Mouse (Mus musculus) intestine, embryonic 15.5 days (tissue): ENCODE data around the gene Aup1. TPM values are rescaled to one million over a fixed set of nuclear protein-coding genes. Genes with fewer than 3 reads are reported as not detected.
A peak's percentile ranks its signal among the peaks of the same experiment; 100 is the strongest.

Experiments used
- ATAC-seq: fragments of 200-750 bp; cut with Nextera tagmentation; 2 replicates; pipeline ENCODE4 v1.8.0; 2017; ENCODE audit warnings: moderate TSS enrichment, moderate library complexity
- H3K27ac ChIP-seq: fragments of 300-500 bp; sonication (generic); 2 replicates; pipeline ENCODE4 v1.5.1; 2015; ENCODE audit warnings: mild to moderate bottlenecking, inconsistent platforms
- H3K27me3 ChIP-seq: fragments of 300-500 bp; sonication (generic); replicated peaks from 2 replicates; pipeline ENCODE4 v1.6.1; 2015; ENCODE audit warnings: inconsistent platforms
- H3K36me3 ChIP-seq: fragments of 300-500 bp; sonication (generic); 2 replicates; pipeline ENCODE4 v1.6.1; 2015; ENCODE audit warnings: inconsistent platforms
- H3K4me1 ChIP-seq: fragments of 300-500 bp; sonication (generic); replicated peaks from 2 replicates; pipeline ENCODE4 v1.6.1; 2015; ENCODE audit warnings: inconsistent platforms
- H3K4me2 ChIP-seq: fragments of 300-500 bp; sonication (generic); replicated peaks from 2 replicates; pipeline ENCODE4 v1.6.1; 2015; ENCODE audit warnings: mild to moderate bottlenecking, inconsistent platforms
- H3K4me3 ChIP-seq: fragments of 300-500 bp; sonication (generic); replicated peaks from 2 replicates; pipeline ENCODE4 v1.5.1; 2015; ENCODE audit warnings: inconsistent platforms
- H3K9ac ChIP-seq: fragments of 300-500 bp; sonication (generic); 2 replicates; pipeline ENCODE4 v1.6.1; 2015; ENCODE audit warnings: inconsistent platforms
- H3K9me3 ChIP-seq: fragments of 300-500 bp; sonication (generic); 2 replicates; pipeline ENCODE4 v1.6.1; 2016; ENCODE audit warnings: inconsistent platforms
- WGBS: fragments of 180-500 bp; shearing (Covaris S2); methylation state at CpG from one replicate; pipeline ENCODE4 v1.1.7; 2015; 5-methylcytosine and 5-hydroxymethylcytosine counted together
- polyA plus RNA-seq: library from polyadenylated mRNA; unstranded; fragments of >200 nt; fragmentation: Nextera tagmentation; extraction: Ambion mirVana; gene quantifications from 2 replicates; pipeline ENCODE4 v1.2.1, GENCODE M21; 2015

The Aup1 gene
- polyA plus RNA-seq, 1 experiment from 2014 or later = 212 TPM

GRCm38 (mm10) chr6:83019044-83019443 is 35.3 kb upstream of the Aup1 start:
- 74% methylated on average over 3 of the region's 3 CpGs for WGBS
- H3K9me3 ChIP-seq = no peaks in the 10 kb centered on the region
- no peak overlapping the region for H3K27ac ChIP-seq
- H3K9ac ChIP-seq = no peak overlapping the region
- no peak for ATAC-seq
- H3K4me3 ChIP-seq = no peak overlapping the region
- H3K4me1 ChIP-seq = peaks cover 2% of the 10 kb centered on the region; the same call in 1 of the 2 replicates
- H3K27me3 ChIP-seq = no peaks in the 10 kb centered on the region
- H3K4me2 ChIP-seq = no peak overlapping the region
- no peaks in the 10 kb centered on the region for H3K36me3 ChIP-seq

- peaks cover 2% of the 10 kb centered on the region; the same call in 1 of the 2 replicates for H3K4me1 ChIP-seq
- no peak overlapping the region for H3K4me2 ChIP-seq
- no peaks in the 10 kb centered on the region for H3K27me3 ChIP-seq
- no peak for ATAC-seq
- H3K9ac ChIP-seq = no peak overlapping the region
- H3K36me3 ChIP-seq = no peaks in the 10 kb centered on the region
- no peak overlapping the region for H3K27ac ChIP-seq
- no peaks in the 10 kb centered on the region for H3K9me3 ChIP-seq
- WGBS = 88% methylated on average over 6 of the region's 6 CpGs
- no peak overlapping the region for H3K4me3 ChIP-seq
Observed at GRCm38 (mm10) chr6:83020121-83020520, 34.2 kb upstream of the Aup1 start.

- no peak overlapping the region for H3K9ac ChIP-seq
- H3K4me2 ChIP-seq = no peak overlapping the region
- no peaks in the 10 kb centered on the region for H3K9me3 ChIP-seq
- H3K27me3 ChIP-seq = no peaks in the 10 kb centered on the region
- no peaks in the 10 kb centered on the region for H3K36me3 ChIP-seq
- no peak overlapping the region for H3K4me3 ChIP-seq
- WGBS = 84% methylated on average over 4 of the region's 4 CpGs
- H3K4me1 ChIP-seq = peaks cover 2% of the 10 kb centered on the region; the same call in 1 of the 2 replicates
- ATAC-seq = no peak
- no peak overlapping the region for H3K27ac ChIP-seq
Observed at GRCm38 (mm10) chr6:83020836-83021593, 33.3 kb upstream of the Aup1 start.

DNA sequence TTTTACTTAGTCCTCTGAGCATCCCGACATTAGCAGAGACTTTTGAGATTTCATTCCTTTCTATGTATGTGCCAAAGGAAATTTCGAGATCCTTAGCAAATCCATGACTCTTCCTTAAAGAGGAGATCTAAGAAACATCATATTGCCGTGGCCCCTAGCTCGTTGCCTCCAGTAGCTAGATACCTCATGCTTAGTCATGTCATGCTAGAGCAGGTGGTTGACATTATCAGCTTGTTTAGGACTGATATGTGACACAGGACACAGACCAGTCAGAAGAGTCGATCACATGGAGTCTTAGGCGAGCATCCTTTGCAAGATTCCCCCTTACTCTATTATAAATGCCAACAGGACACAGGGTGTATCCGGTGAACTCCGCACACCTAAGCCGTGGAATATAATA is 31.3 kb upstream of the Aup1 start:
- H3K9ac ChIP-seq = no peak overlapping the region
- H3K27me3 ChIP-seq = no peaks in the 10 kb centered on the region
- H3K4me2 ChIP-seq = no peak overlapping the region
- ATAC-seq = no peak
- 87% methylated on average over 9 of the region's 9 CpGs for WGBS
- H3K4me3 ChIP-seq = no peak overlapping the region
- no peak overlapping the region for H3K27ac ChIP-seq
- no peaks in the 10 kb centered on the region for H3K9me3 ChIP-seq
- H3K4me1 ChIP-seq = no peaks in the 10 kb centered on the region
- no peaks in the 10 kb centered on the region for H3K36me3 ChIP-seq

GRCm38 (mm10) chr6:83023786-83024185 is 30.5 kb upstream of the Aup1 start:
- 86% methylated on average over 2 of the region's 2 CpGs for WGBS
- Histone ChIP-seq H3K4me3 (no peak overlapping the region), H3K4me1 (no peaks in the 10 kb centered on the region), H3K27me3 (no peaks in the 10 kb centered on the region; the same call in 1 of the 2 replicates), H3K36me3 (no peaks in the 10 kb centered on the region), H3K9me3 (no peaks in the 10 kb centered on the region), H3K9ac (no peak overlapping the region), H3K4me2 (no peak overlapping the region), H3K27ac (no peak overlapping the region)
- no peak for ATAC-seq

DNA sequence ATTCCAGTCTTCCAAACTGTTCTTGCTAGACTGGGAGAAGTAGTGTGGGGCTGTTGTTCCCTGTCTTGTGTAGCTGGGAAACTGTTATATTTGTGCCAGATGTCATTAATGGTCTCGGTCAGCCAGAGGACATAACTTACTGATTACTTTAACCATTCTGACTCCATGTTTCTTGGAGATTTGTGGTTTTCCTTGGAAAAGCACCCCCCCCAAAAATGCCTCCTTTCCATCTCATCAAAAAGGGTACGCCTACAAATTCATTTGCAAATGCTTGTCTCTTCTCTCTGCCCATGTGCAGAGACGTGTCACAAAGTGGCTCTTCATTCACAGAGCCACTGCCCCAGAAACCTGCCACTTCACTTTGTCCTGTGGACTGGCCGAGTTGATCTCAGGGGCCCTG is 29.9 kb upstream of the Aup1 start:
- Histone ChIP-seq H3K9me3 (no peaks in the 10 kb centered on the region), H3K4me1 (no peaks in the 10 kb centered on the region), H3K27ac (no peak overlapping the region), H3K9ac (no peak overlapping the region), H3K4me3 (no peak overlapping the region), H3K36me3 (no peaks in the 10 kb centered on the region), H3K4me2 (no peak overlapping the region), H3K27me3 (no peaks in the 10 kb centered on the region; the same call in 1 of the 2 replicates)
- ATAC-seq = no peak
- WGBS = 68% methylated on average over 4 of the region's 4 CpGs

GRCm38 (mm10) chr6:83025221-83025620 is 29.1 kb upstream of the Aup1 start:
- no peak for ATAC-seq

GRCm38 (mm10) chr6:83027293-83027692 is 27.0 kb upstream of the Aup1 start:
- Histone ChIP-seq H3K27me3 (peaks cover 9% of the 10 kb centered on the region), H3K9ac (no peak overlapping the region), H3K36me3 (0 out of 2 replicates have a peak, but pooled peaks cover 3% of the 10 kb centered on the region), H3K9me3 (no peaks in the 10 kb centered on the region), H3K4me2 (no peak overlapping the region), H3K4me1 (peaks cover 4% of the 10 kb centered on the region; the same call in 1 of the 2 replicates), H3K4me3 (no peak overlapping the region), H3K27ac (no peak overlapping the region)
- no peak for ATAC-seq
- WGBS = 83% methylated on average over 8 of the region's 8 CpGs

More at GRCm38 (mm10) chr6:83025221-83025620, 29.1 kb upstream of the Aup1 start:
- WGBS = 88% methylated on average over 4 of the region's 4 CpGs
- Histone ChIP-seq H3K36me3 (no peaks in the 10 kb centered on the region), H3K4me1 (no peaks in the 10 kb centered on the region), H3K4me2 (no peak overlapping the region), H3K4me3 (no peak overlapping the region), H3K9ac (no peak overlapping the region), H3K27me3 (peaks cover 7% of the 10 kb centered on the region), H3K9me3 (no peaks in the 10 kb centered on the region), H3K27ac (no peak overlapping the region)

DNA sequence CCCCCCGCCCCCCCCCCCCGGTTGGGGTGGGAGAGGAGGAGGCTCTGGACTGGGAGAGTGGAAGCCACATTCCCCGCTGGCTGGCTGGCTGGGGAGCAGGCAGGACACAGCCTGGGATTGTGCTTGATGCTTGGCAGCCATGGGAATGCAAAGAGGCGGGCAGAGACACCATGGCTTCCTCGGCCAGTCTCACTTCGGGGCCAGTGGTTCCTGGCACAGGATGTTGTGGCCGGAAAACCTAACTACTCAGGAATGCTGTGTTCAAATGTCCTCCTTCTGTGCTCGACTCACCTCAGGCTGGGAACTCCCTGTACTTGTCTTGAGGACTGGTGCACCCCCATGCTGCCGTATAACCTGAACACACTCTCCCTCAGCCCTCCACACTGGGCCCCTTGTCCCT is 26.6 kb upstream of the Aup1 start:
- H3K9ac ChIP-seq = no peak overlapping the region
- H3K9me3 ChIP-seq = no peaks in the 10 kb centered on the region
- 0 out of 2 replicates have a peak, but pooled peaks cover 3% of the 10 kb centered on the region for H3K36me3 ChIP-seq
- no peak overlapping the region for H3K27ac ChIP-seq
- H3K27me3 ChIP-seq = peaks cover 9% of the 10 kb centered on the region
- no peak for ATAC-seq
- no peak overlapping the region for H3K4me3 ChIP-seq
- no peak overlapping the region for H3K4me2 ChIP-seq
- WGBS = 50% methylated on average over 7 of the region's 9 CpGs
- peaks cover 7% of the 10 kb centered on the region; the same call in 1 of the 2 replicates for H3K4me1 ChIP-seq

- Histone ChIP-seq H3K9me3 (no peaks in the 10 kb centered on the region), H3K27ac (no peak overlapping the region), H3K9ac (no peak overlapping the region), H3K4me1 (peaks cover 13% of the 10 kb centered on the region), H3K36me3 (0 out of 2 replicates have a peak, but pooled peaks cover 3% of the 10 kb centered on the region), H3K4me2 (no peak overlapping the region), H3K4me3 (no peak overlapping the region), H3K27me3 (peaks cover 9% of the 10 kb centered on the region)
- WGBS = 48% methylated on average over 10 of the region's 10 CpGs
- no peak for ATAC-seq
Observed at GRCm38 (mm10) chr6:83029777-83030176, 24.5 kb upstream of the Aup1 start.

DNA sequence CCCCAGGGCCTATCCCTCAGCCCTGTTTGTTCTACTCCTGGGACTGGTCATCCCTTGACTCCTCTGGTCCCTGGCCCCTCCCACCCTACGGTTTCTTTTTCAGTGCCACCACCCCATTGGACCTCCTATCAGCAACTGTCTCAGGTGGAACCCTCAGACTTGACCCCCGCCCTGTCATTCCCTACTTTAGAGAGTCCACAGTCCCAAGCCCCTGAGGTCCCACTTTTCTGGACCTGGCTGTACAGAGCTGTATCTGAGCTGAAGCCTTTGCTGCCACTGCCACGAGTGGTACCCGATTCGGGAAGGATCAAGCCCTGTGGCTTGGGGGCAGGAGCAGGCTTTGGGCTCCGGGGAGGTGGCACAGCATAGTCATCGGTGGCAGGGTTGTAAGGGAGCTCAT is 23.2 kb upstream of the Aup1 start:
- peaks cover 9% of the 10 kb centered on the region for H3K27me3 ChIP-seq
- no peak overlapping the region for H3K4me3 ChIP-seq
- no peaks in the 10 kb centered on the region for H3K9me3 ChIP-seq
- H3K9ac ChIP-seq = no peak overlapping the region
- H3K4me1 ChIP-seq = peaks cover 17% of the 10 kb centered on the region
- 81% methylated on average over 7 of the region's 7 CpGs for WGBS
- H3K4me2 ChIP-seq = no peak overlapping the region
- 0 out of 2 replicates have a peak, but pooled peaks cover 3% of the 10 kb centered on the region for H3K36me3 ChIP-seq
- H3K27ac ChIP-seq = no peak overlapping the region
- ATAC-seq = no peak

- Histone ChIP-seq H3K27ac (no peak overlapping the region), H3K36me3 (0 out of 2 replicates have a peak, but pooled peaks cover 3% of the 10 kb centered on the region), H3K4me2 (peak overlapping the region; percentile 90), H3K9ac (peak overlapping the region; percentile 68), H3K27me3 (peaks cover 9% of the 10 kb centered on the region), H3K4me1 (peaks cover 17% of the 10 kb centered on the region), H3K9me3 (no peaks in the 10 kb centered on the region), H3K4me3 (peak overlapping the region; percentile 66)
- no peak for ATAC-seq
- WGBS = 39% methylated on average over 18 of the region's 18 CpGs
Observed at GRCm38 (mm10) chr6:83031921-83032590, 22.3 kb upstream of the Aup1 start.
